Mouse (Mus musculus): Measurements from ENCODE around the gene Samd15.

Samd15 gene

DNA sequence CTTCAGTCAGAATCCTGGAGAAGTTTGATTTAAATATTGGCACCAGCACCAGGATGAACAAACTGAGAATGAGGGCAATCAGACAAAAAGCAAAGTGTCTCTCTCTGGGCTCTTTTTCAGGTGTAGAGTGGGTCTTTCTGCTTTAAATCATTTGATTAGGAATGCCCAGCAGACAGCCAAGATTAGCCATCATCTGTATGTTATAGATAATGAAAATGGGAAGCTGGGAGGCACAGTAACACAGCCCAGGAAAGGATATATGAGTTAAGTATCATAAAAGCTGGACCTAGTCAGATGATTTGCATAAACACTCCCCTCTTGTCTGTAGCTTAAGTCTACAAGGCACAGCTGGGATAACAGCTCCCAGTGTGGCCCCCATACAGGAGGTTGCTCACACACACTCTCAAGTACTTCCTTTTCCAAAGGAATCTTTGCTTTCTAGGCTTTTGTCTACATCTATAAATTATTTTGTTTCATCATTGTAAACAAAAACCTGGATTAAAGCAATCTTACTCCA, 30.9 kb downstream of the Samd15 start:
- no peak for DNase-seq (ENCODE audit: low spot score)

- no peak for DNase-seq (ENCODE audit: low spot score)
Observed at GRCm38 (mm10) chr12:87236882-87237483, 37.5 kb downstream of the Samd15 start.

DNA sequence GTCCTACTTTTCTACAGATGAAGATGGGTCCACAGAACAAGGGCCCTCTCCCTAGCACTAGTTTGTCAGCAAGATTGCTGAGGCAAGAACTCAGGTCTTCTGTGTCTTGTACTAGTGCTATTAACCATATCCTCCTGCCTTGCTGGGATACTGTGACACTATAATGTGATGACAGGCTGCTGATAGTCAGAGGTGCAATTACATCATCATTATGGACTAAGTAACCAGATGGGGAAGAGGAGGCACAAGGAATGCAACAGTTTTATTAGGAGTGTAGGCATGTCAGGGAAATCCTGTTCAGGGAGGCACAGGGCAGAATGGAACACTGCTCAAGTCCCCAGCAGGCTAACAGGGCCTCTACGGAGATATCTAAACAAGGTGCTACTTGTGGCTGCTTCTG, 39.1 kb downstream of the Samd15 start, which contains the start of gene Noxred1:
Noxred1 (minus strand) TSS at position 101 of the 400 bp plus-strand sequence.
- DNase-seq (ENCODE audit: low spot score) = no peak

GRCm38 (mm10) chr12:87250161-87250560, 50.6 kb downstream of the Samd15 start:
- no peak for DNase-seq (ENCODE audit: low spot score)

GRCm38 (mm10) chr12:87253878-87254277, 54.4 kb downstream of the Samd15 start:
- DNase-seq (ENCODE audit: low spot score) = no peak

DNA sequence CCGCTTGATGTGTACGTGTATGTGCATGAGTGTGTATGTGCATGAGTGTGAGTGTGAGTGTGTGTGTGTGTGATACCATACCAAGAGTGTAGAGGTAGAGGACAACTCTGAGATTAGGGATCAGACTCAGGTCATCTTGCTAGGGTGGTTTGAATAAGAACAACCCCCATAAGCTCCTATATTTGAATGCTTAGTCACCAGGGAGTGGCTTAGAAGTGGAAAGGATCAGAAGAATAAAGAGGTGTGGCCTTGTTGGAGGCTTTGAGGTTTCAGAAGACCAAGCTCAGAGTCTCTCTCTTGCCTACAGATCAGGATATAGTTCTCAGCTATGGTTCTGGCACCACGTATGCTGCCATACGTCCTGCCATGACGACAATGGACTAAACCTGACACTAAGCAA, 57.1 kb downstream of the Samd15 start:
- no peak for DNase-seq (ENCODE audit: low spot score)

DNA sequence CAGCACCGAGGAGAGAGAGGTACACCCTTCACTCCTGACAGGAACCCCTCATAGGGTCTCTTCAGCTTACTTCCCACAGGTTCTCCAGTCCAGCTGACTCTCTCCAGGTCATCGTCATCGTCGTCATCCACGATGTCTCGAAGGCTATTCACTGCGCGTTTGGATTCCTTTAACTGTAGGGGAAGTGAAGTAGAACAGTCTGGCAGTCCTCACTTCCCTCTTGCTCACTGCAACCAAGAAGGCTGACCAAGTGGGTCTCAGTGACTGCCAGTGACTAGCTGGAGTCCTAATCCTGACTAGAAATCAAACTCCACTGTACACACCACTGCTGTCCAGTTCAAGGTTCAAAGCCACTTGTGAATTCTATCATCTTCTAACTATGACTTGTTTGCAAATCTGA, 61.0 kb downstream of the Samd15 start:
- no peak for DNase-seq (ENCODE audit: low spot score)

Data from testis, postnatal 14 days (tissue).